In genomic region chr7:141169300-141169699, GRCm38 (mm10) we compare ENCODE assay signal across 10 mouse cellular contexts. TPM values are rescaled to one million over a fixed set of nuclear protein-coding genes. Genes with fewer than 3 reads are reported as not detected.
DNase-seq lines count a peak whose midpoint lies in the region; ATAC-seq and TF ChIP-seq lines count a peak whose summit lies in the region.
"Had no signal": no experiment of that assay in that cellular context is flagged by ENCODE, and none has a peak within 500 bp of the region (broad histone marks: within the 10 kb centered on the region; RNA-seq: fewer than 3 reads in every experiment).

No protein-coding gene starts in this region.

- peak; percentile 24 for DNase-seq in kidney, adult 2 months
- DNase-seq in kidney, postnatal 10 days, result no peak
- no peak for DNase-seq in cerebellum, adult 9-10 months
- DNase-seq in hindbrain, embryonic 10.5 days (ENCODE audit: low spot score), result no peak
- no peak for DNase-seq in right cerebral cortex, postnatal 4 days

- no peaks in the 10 kb centered on the region for H3K27me3 ChIP-seq in kidney, adult 2 months (replicated peaks; ENCODE audit: control insufficient read depth, insufficient read depth, low read length)
- H3K27me3 ChIP-seq in embryonic facial prominence, embryonic 13.5 days, result no peaks in the 10 kb centered on the region
- no peaks in the 10 kb centered on the region for H3K27me3 ChIP-seq in limb, embryonic 15.5 days
- peaks cover 5% of the 10 kb centered on the region; the same call in 1 of the 2 replicates for H3K27me3 ChIP-seq in hindbrain, embryonic 10.5 days (ENCODE audit: insufficient read depth, poor library complexity, severe bottlenecking)

- peak overlapping the region; percentile 74; the same call in 1 of the 2 replicates for H3K4me2 ChIP-seq in embryonic facial prominence, embryonic 13.5 days
- no peak overlapping the region for H3K4me2 ChIP-seq in limb, embryonic 15.5 days

- H3K9ac ChIP-seq in embryonic facial prominence, embryonic 13.5 days, result peak overlapping the region; percentile 80
- H3K9ac ChIP-seq in limb, embryonic 15.5 days, result no peak overlapping the region

- no peak for ATAC-seq in embryonic facial prominence, embryonic 13.5 days (ENCODE audit: insufficient number of reproducible peaks, insufficient read depth, low FRiP score, low TSS enrichment, low read depth)
- ATAC-seq in limb, embryonic 15.5 days (ENCODE audit: insufficient number of reproducible peaks, low FRiP score, low TSS enrichment, low read depth), result no peak

- H3K36me3 ChIP-seq in kidney, adult 2 months (ENCODE audit: control insufficient read depth, insufficient read depth, low read length), result no peaks in the 10 kb centered on the region
- peaks cover 18% of the 10 kb centered on the region for H3K36me3 ChIP-seq in embryonic facial prominence, embryonic 13.5 days
- H3K36me3 ChIP-seq in limb, embryonic 15.5 days, result peaks cover 18% of the 10 kb centered on the region
- H3K36me3 ChIP-seq in macrophage (ENCODE audit: inconsistent target), result peaks cover 8% of the 10 kb centered on the region
- peaks cover 19% of the 10 kb centered on the region for H3K36me3 ChIP-seq in hindbrain, embryonic 10.5 days

- peaks cover 77% of the 10 kb centered on the region for H3K79me2 ChIP-seq in macrophage (ENCODE audit: inconsistent target)

- H3K27ac ChIP-seq in kidney, adult 2 months (ENCODE audit: insufficient read depth, low read depth, low read length), result no peak overlapping the region
- H3K27ac ChIP-seq in embryonic facial prominence, embryonic 13.5 days, result peak overlapping the region; percentile 72; the same call in 1 of the 2 replicates
- peak overlapping the region; percentile 86 for H3K27ac ChIP-seq in limb, embryonic 15.5 days
- peak overlapping the region; percentile 94 for H3K27ac ChIP-seq in macrophage
- no peak overlapping the region for H3K27ac ChIP-seq in hindbrain, embryonic 10.5 days

- no peaks in the 10 kb centered on the region for H3K9me3 ChIP-seq in embryonic facial prominence, embryonic 13.5 days
- no peaks in the 10 kb centered on the region for H3K9me3 ChIP-seq in limb, embryonic 15.5 days
- no peaks in the 10 kb centered on the region for H3K9me3 ChIP-seq in hindbrain, embryonic 10.5 days
- H3K9me3 ChIP-seq: G1E had no signal

- 54% methylated on average over 1 of the region's 1 CpGs for WGBS in kidney, adult 2 months
- 76% methylated on average over 1 of the region's 1 CpGs for WGBS in embryonic facial prominence, embryonic 13.5 days
- WGBS in limb, embryonic 15.5 days, result 55% methylated on average over 1 of the region's 1 CpGs
- WGBS in macrophage (ENCODE audit: missing documents), result 100% methylated on average over 1 of the region's 1 CpGs
- 88% methylated on average over 1 of the region's 1 CpGs for WGBS in hindbrain, embryonic 10.5 days

- TF ChIP-seq CTCF in kidney, adult 2 months (conservative IDR thresholded peaks at IDR 0.05; ENCODE audit: insufficient read depth, insufficient read length, low read depth, low read length), result no peak

- H3K4me3 ChIP-seq in kidney, adult 2 months (ENCODE audit: insufficient read depth, low read depth, low read length), result no peak overlapping the region
- H3K4me3 ChIP-seq in embryonic facial prominence, embryonic 13.5 days, result no peak overlapping the region
- peak overlapping the region; percentile 61; the same call in 1 of the 2 replicates for H3K4me3 ChIP-seq in limb, embryonic 15.5 days
- no peak overlapping the region for H3K4me3 ChIP-seq in macrophage (ENCODE audit: inconsistent target)
- no peak overlapping the region for H3K4me3 ChIP-seq in hindbrain, embryonic 10.5 days

- H3K4me1 ChIP-seq in kidney, adult 2 months (ENCODE audit: control insufficient read depth, insufficient read depth, low read length), result peaks cover 15% of the 10 kb centered on the region; the same call in 1 of the 2 replicates
- H3K4me1 ChIP-seq in embryonic facial prominence, embryonic 13.5 days, result peaks cover 43% of the 10 kb centered on the region
- peaks cover 35% of the 10 kb centered on the region for H3K4me1 ChIP-seq in limb, embryonic 15.5 days
- H3K4me1 ChIP-seq in hindbrain, embryonic 10.5 days (replicated peaks), result peaks cover 35% of the 10 kb centered on the region

- no peak for TF ChIP-seq POLR2A in kidney, adult 2 months (IDR thresholded peaks at IDR 0.05; ENCODE audit: low read depth, low read length)

RNA-seq across cellular contexts. Expression of gene Rnh1, which starts 3.4 kb away (rescaled TPM):
- 159 and 190 TPM in 2 replicates for polyA plus RNA-seq in kidney, adult 2 months (2012; rRNA removed)
- polyA plus RNA-seq in embryonic facial prominence, embryonic 13.5 days (2015; fragmentation: Nextera tagmentation; extraction: Ambion mirVana), result 111 and 118 TPM in 2 replicates
- 279 and 294 TPM in 2 replicates for polyA plus RNA-seq in limb, embryonic 15.5 days (2015; fragmentation: Nextera tagmentation; extraction: Ambion mirVana)
- total RNA-seq in macrophage (2018; cell fraction: chromatin; rRNA removed), result 100 to 1,000 TPM in 10 of 26 experiments, 10 to 100 TPM in 16; 45.4 to 179 (median 83.1) TPM
- 100 to 1,000 TPM; 170 to 399 (median 266) TPM for total RNA-seq in macrophage (2018; cell fraction: cytosol; rRNA removed)
- 100 to 1,000 TPM in 25 of 26 experiments, 10 to 100 TPM in 1; 88.9 to 212 (median 143) TPM for total RNA-seq in macrophage (2018; cell fraction: nucleus; rRNA removed)
- polyA plus RNA-seq in macrophage (2018), result 93.2 to 290 TPM (median 289 TPM) in 3 replicates
- 68.4 and 72.4 TPM in 2 replicates for polyA plus RNA-seq in hindbrain, embryonic 10.5 days (2016; fragmentation: Nextera tagmentation; extraction: Ambion mirVana)

RNA-seq across cellular contexts. Expression of gene Hras, which starts 24.5 kb away (rescaled TPM):
- polyA plus RNA-seq in kidney, adult 2 months (2012; rRNA removed), result 93.5 and 96.0 TPM in 2 replicates
- polyA plus RNA-seq in embryonic facial prominence, embryonic 13.5 days (2015; fragmentation: Nextera tagmentation; extraction: Ambion mirVana), result 99.8 and 110 TPM in 2 replicates
- polyA plus RNA-seq in limb, embryonic 15.5 days (2015; fragmentation: Nextera tagmentation; extraction: Ambion mirVana), result 164 and 165 TPM in 2 replicates
- total RNA-seq in macrophage (2018; cell fraction: chromatin; rRNA removed), result 10 to 100 TPM in 13 of 26 experiments, 1 to 10 TPM in 12, not detected in 1; 1.5 to 31.4 (median 10.9) TPM
- 10 to 100 TPM; 40.7 to 70.9 (median 56.1) TPM for total RNA-seq in macrophage (2018; cell fraction: cytosol; rRNA removed)
- total RNA-seq in macrophage (2018; cell fraction: nucleus; rRNA removed), result 10 to 100 TPM in 21 of 26 experiments, 1 to 10 TPM in 5; 6.3 to 34.2 (median 15.0) TPM
- polyA plus RNA-seq in macrophage (2018), result 31.1 to 73.7 TPM (median 35.0 TPM) in 3 replicates
- polyA plus RNA-seq in hindbrain, embryonic 10.5 days (2016; fragmentation: Nextera tagmentation; extraction: Ambion mirVana), result 96.8 and 115 TPM in 2 replicates

RNA-seq across cellular contexts. Expression of gene Lrrc56, which starts 24.7 kb away (rescaled TPM):
- 9.6 and 13.5 TPM in 2 replicates for polyA plus RNA-seq in kidney, adult 2 months (2012; rRNA removed)
- polyA plus RNA-seq in embryonic facial prominence, embryonic 13.5 days (2015; fragmentation: Nextera tagmentation; extraction: Ambion mirVana), result 11.6 and 13.3 TPM in 2 replicates
- 8.0 and 9.0 TPM in 2 replicates for polyA plus RNA-seq in limb, embryonic 15.5 days (2015; fragmentation: Nextera tagmentation; extraction: Ambion mirVana)
- total RNA-seq in macrophage (2018; cell fraction: chromatin; rRNA removed), result 10 to 100 TPM in 10 of 26 experiments, 1 to 10 TPM in 16; 1.0 to 16.7 (median 8.6) TPM
- 1 to 10 TPM; 1.8 to 4.6 (median 2.9) TPM for total RNA-seq in macrophage (2018; cell fraction: cytosol; rRNA removed)
- 10 to 100 TPM in 5 of 26 experiments, 1 to 10 TPM in 21; 1.3 to 13.9 (median 6.0) TPM for total RNA-seq in macrophage (2018; cell fraction: nucleus; rRNA removed)
- polyA plus RNA-seq in macrophage (2018), result 1.2 to 3.9 TPM (median 2.3 TPM) in 3 replicates
- 14.9 and 17.3 TPM in 2 replicates for polyA plus RNA-seq in hindbrain, embryonic 10.5 days (2016; fragmentation: Nextera tagmentation; extraction: Ambion mirVana)

RNA-seq across cellular contexts. Expression of gene Lmntd2, which starts 44.6 kb away (rescaled TPM):
- 5.7 and 6.0 TPM in 2 replicates for polyA plus RNA-seq in kidney, adult 2 months (2012; rRNA removed)
- polyA plus RNA-seq in embryonic facial prominence, embryonic 13.5 days (2015; fragmentation: Nextera tagmentation; extraction: Ambion mirVana), result 2.8 and 3.4 TPM in 2 replicates
- polyA plus RNA-seq in limb, embryonic 15.5 days (2015; fragmentation: Nextera tagmentation; extraction: Ambion mirVana), result 1.7 and 2.2 TPM in 2 replicates
- under 1 TPM in 5 of 26 experiments, not detected in 21; 0.31 to 0.45 (median 0.41) TPM for total RNA-seq in macrophage (2018; cell fraction: chromatin; rRNA removed)
- total RNA-seq in macrophage (2018; cell fraction: cytosol; rRNA removed), result not detected
- under 1 TPM in 5 of 26 experiments, not detected in 21; 0.22 to 0.33 (median 0.26) TPM for total RNA-seq in macrophage (2018; cell fraction: nucleus; rRNA removed)
- not detected in 3 replicates for polyA plus RNA-seq in macrophage (2018)
- 3.9 and 4.0 TPM in 2 replicates for polyA plus RNA-seq in hindbrain, embryonic 10.5 days (2016; fragmentation: Nextera tagmentation; extraction: Ambion mirVana)
- total RNA-seq: layer of hippocampus, postnatal 10 days had no signal

RNA-seq across cellular contexts. Expression of gene Rassf7, which starts 46.4 kb away (rescaled TPM):
- 59.1 and 72.2 TPM in 2 replicates for polyA plus RNA-seq in kidney, adult 2 months (2012; rRNA removed)
- polyA plus RNA-seq in embryonic facial prominence, embryonic 13.5 days (2015; fragmentation: Nextera tagmentation; extraction: Ambion mirVana), result 32.9 and 40.0 TPM in 2 replicates
- polyA plus RNA-seq in limb, embryonic 15.5 days (2015; fragmentation: Nextera tagmentation; extraction: Ambion mirVana), result 56.1 and 58.6 TPM in 2 replicates
- 1 to 10 TPM in 13 of 26 experiments, under 1 TPM in 1, not detected in 12; 0.41 to 5.6 (median 2.0) TPM for total RNA-seq in macrophage (2018; cell fraction: chromatin; rRNA removed)
- 1 to 10 TPM in 13 of 26 experiments, under 1 TPM in 13; 0.28 to 1.6 (median 1.0) TPM for total RNA-seq in macrophage (2018; cell fraction: cytosol; rRNA removed)
- total RNA-seq in macrophage (2018; cell fraction: nucleus; rRNA removed), result 1 to 10 TPM in 14 of 26 experiments, under 1 TPM in 4, not detected in 8; 0.30 to 2.6 (median 1.3) TPM
- polyA plus RNA-seq in macrophage (2018), result 0.60 to 3.0 TPM (median 2.4 TPM) in 3 replicates
- polyA plus RNA-seq in hindbrain, embryonic 10.5 days (2016; fragmentation: Nextera tagmentation; extraction: Ambion mirVana), result 58.5 and 59.0 TPM in 2 replicates

Comparison
In these comparisons a context has a peak if more than half of its experiments do, and no peak if none do; other contexts are left out.
1. H3K27ac ChIP-seq: peak in embryonic facial prominence, embryonic 13.5 days (single experiment), limb, embryonic 15.5 days (single experiment) and macrophage (single experiment); none in kidney, adult 2 months (single experiment) and hindbrain, embryonic 10.5 days (single experiment).